Mouse (Mus musculus): ENCODE measurements around the gene Gast. TPM values are rescaled to one million over a fixed set of nuclear protein-coding genes. Genes with fewer than 3 reads are reported as not detected.
"Not testable (repeated sequence)": the region's sequence is repeated elsewhere in the genome, so short reads cannot be mapped to it uniquely, and the experiment has no call there.

Gast gene
- polyA plus RNA-seq, 1 experiment from 2014 or later: not detected

GRCm38 (mm10) chr11:100320701-100321410 lies 13.4 kb upstream of the Gast start:
- not testable (repeated sequence) for ATAC-seq (ENCODE audit: insufficient number of reproducible peaks, insufficient read depth, low FRiP score, low TSS enrichment, low read depth); H3K9me3 ChIP-seq; H3K4me1 ChIP-seq (replicated peaks); H3K27me3 ChIP-seq
- peaks cover 21% of the 10 kb centered on the region for H3K36me3 ChIP-seq
- peak overlapping the region; percentile 81 for H3K4me2 ChIP-seq
- peak overlapping the region; percentile 97; the same call in 1 of the 2 replicates for H3K27ac ChIP-seq
- 21% methylated on average over 11 of the region's 11 CpGs for WGBS
- H3K9ac ChIP-seq (replicated peaks): peak overlapping the region; percentile 96
- H3K4me3 ChIP-seq (replicated peaks): peak overlapping the region; percentile 83

- H3K4me3 ChIP-seq (replicated peaks); H3K4me1 ChIP-seq (replicated peaks); H3K9me3 ChIP-seq; H3K27ac ChIP-seq; H3K4me2 ChIP-seq; H3K9ac ChIP-seq (replicated peaks); H3K27me3 ChIP-seq; ATAC-seq (ENCODE audit: insufficient number of reproducible peaks, insufficient read depth, low FRiP score, low TSS enrichment, low read depth): not testable (repeated sequence)
- peaks cover 21% of the 10 kb centered on the region for H3K36me3 ChIP-seq
- WGBS: 83% methylated on average over 7 of the region's 7 CpGs
These were observed 12.5 kb upstream of the Gast start for GRCm38 (mm10) chr11:100321479-100322305.

- H3K4me3 ChIP-seq (replicated peaks): no peak overlapping the region
- peaks cover 21% of the 10 kb centered on the region for H3K36me3 ChIP-seq
- ATAC-seq (ENCODE audit: insufficient number of reproducible peaks, insufficient read depth, low FRiP score, low TSS enrichment, low read depth): no peak
- H3K27ac ChIP-seq: no peak overlapping the region
- H3K4me2 ChIP-seq: no peak overlapping the region
- no peak overlapping the region for H3K9ac ChIP-seq (replicated peaks)
- no peaks in the 10 kb centered on the region for H3K27me3 ChIP-seq
- WGBS: 68% methylated on average over 3 of the region's 3 CpGs
- H3K4me1 ChIP-seq (replicated peaks): 0 out of 2 replicates have a peak, but pooled peaks cover 6% of the 10 kb centered on the region
- H3K9me3 ChIP-seq: no peaks in the 10 kb centered on the region
These were observed 11.5 kb upstream of the Gast start for GRCm38 (mm10) chr11:100322591-100323258.

GRCm38 (mm10) chr11:100323578-100323977 lies 10.6 kb upstream of the Gast start:
- ATAC-seq (ENCODE audit: insufficient number of reproducible peaks, insufficient read depth, low FRiP score, low TSS enrichment, low read depth): no peak
- Histone ChIP-seq H3K36me3 (peaks cover 21% of the 10 kb centered on the region), H3K9ac (replicated peaks) (no peak overlapping the region), H3K27ac (no peak overlapping the region), H3K4me1 (replicated peaks) (0 out of 2 replicates have a peak, but pooled peaks cover 6% of the 10 kb centered on the region), H3K4me2 (no peak overlapping the region), H3K27me3 (no peaks in the 10 kb centered on the region), H3K4me3 (replicated peaks) (no peak overlapping the region), H3K9me3 (no peaks in the 10 kb centered on the region)
- 14% methylated on average over 3 of the region's 3 CpGs for WGBS

- ATAC-seq (ENCODE audit: insufficient number of reproducible peaks, insufficient read depth, low FRiP score, low TSS enrichment, low read depth): no peak
- WGBS: 85% methylated on average over 11 of the region's 11 CpGs
- no peaks in the 10 kb centered on the region for H3K9me3 ChIP-seq
- no peak overlapping the region for H3K9ac ChIP-seq (replicated peaks)
- 0 out of 2 replicates have a peak, but pooled peaks cover 6% of the 10 kb centered on the region for H3K4me1 ChIP-seq (replicated peaks)
- no peak overlapping the region for H3K4me2 ChIP-seq
- peaks cover 21% of the 10 kb centered on the region for H3K36me3 ChIP-seq
- no peak overlapping the region for H3K4me3 ChIP-seq (replicated peaks)
- H3K27me3 ChIP-seq: 0 out of 2 replicates have a peak, but pooled peaks cover 4% of the 10 kb centered on the region
- no peak overlapping the region for H3K27ac ChIP-seq
These were observed 9.1 kb upstream of the Gast start for GRCm38 (mm10) chr11:100325062-100325629.

- Histone ChIP-seq H3K27me3 (0 out of 2 replicates have a peak, but pooled peaks cover 7% of the 10 kb centered on the region), H3K4me1 (replicated peaks) (no peaks in the 10 kb centered on the region), H3K9me3 (no peaks in the 10 kb centered on the region), H3K4me3 (replicated peaks) (no peak overlapping the region), H3K9ac (replicated peaks) (no peak overlapping the region), H3K4me2 (no peak overlapping the region), H3K27ac (no peak overlapping the region), H3K36me3 (peaks cover 5% of the 10 kb centered on the region)
- no peak for ATAC-seq (ENCODE audit: insufficient number of reproducible peaks, insufficient read depth, low FRiP score, low TSS enrichment, low read depth)
- WGBS: 86% methylated on average over 11 of the region's 11 CpGs
These were observed 6.9 kb upstream of the Gast start for GRCm38 (mm10) chr11:100327316-100327715.

- H3K9ac ChIP-seq (replicated peaks): no peak overlapping the region
- H3K4me2 ChIP-seq: no peak overlapping the region
- H3K27me3 ChIP-seq: 0 out of 2 replicates have a peak, but pooled peaks cover 7% of the 10 kb centered on the region
- H3K9me3 ChIP-seq: no peaks in the 10 kb centered on the region
- H3K36me3 ChIP-seq: peaks cover under 1% of the 10 kb centered on the region; the same call in 1 of the 2 replicates
- H3K4me3 ChIP-seq (replicated peaks): no peak overlapping the region
- 84% methylated on average over 6 of the region's 6 CpGs for WGBS
- H3K27ac ChIP-seq: no peak overlapping the region
- peaks cover 2% of the 10 kb centered on the region for H3K4me1 ChIP-seq (replicated peaks)
- no peak for ATAC-seq (ENCODE audit: insufficient number of reproducible peaks, insufficient read depth, low FRiP score, low TSS enrichment, low read depth)
These were observed 6.4 kb upstream of the Gast start for GRCm38 (mm10) chr11:100327761-100328160.

- no peak overlapping the region for H3K4me2 ChIP-seq
- no peak overlapping the region for H3K9ac ChIP-seq (replicated peaks)
- H3K4me1 ChIP-seq (replicated peaks): peaks cover 4% of the 10 kb centered on the region
- no peaks in the 10 kb centered on the region for H3K36me3 ChIP-seq
- 0 out of 2 replicates have a peak, but pooled peaks cover 7% of the 10 kb centered on the region for H3K27me3 ChIP-seq
- no peaks in the 10 kb centered on the region for H3K9me3 ChIP-seq
- no peak overlapping the region for H3K4me3 ChIP-seq (replicated peaks)
- no peak overlapping the region for H3K27ac ChIP-seq
- no peak for ATAC-seq (ENCODE audit: insufficient number of reproducible peaks, insufficient read depth, low FRiP score, low TSS enrichment, low read depth)
- WGBS: 61% methylated on average over 16 of the region's 16 CpGs
These were observed 4.0 kb upstream of the Gast start for GRCm38 (mm10) chr11:100330235-100330634.

GRCm38 (mm10) chr11:100330816-100331375 lies 3.3 kb upstream of the Gast start:
- H3K4me1 ChIP-seq (replicated peaks); ATAC-seq (ENCODE audit: insufficient number of reproducible peaks, insufficient read depth, low FRiP score, low TSS enrichment, low read depth); H3K4me3 ChIP-seq (replicated peaks); H3K27me3 ChIP-seq; H3K27ac ChIP-seq; H3K9me3 ChIP-seq; H3K36me3 ChIP-seq; H3K4me2 ChIP-seq; H3K9ac ChIP-seq (replicated peaks): not testable (repeated sequence)
- 61% methylated on average over 8 of the region's 8 CpGs for WGBS

GRCm38 (mm10) chr11:100332766-100333515 lies 1.3 kb upstream of the Gast start:
- H3K9ac ChIP-seq (replicated peaks): no peak overlapping the region
- H3K4me2 ChIP-seq: no peak overlapping the region
- ATAC-seq (ENCODE audit: insufficient number of reproducible peaks, insufficient read depth, low FRiP score, low TSS enrichment, low read depth): no peak
- no peak overlapping the region for H3K4me3 ChIP-seq (replicated peaks)
- H3K27me3 ChIP-seq: 0 out of 2 replicates have a peak, but pooled peaks cover 7% of the 10 kb centered on the region
- peaks cover 4% of the 10 kb centered on the region for H3K4me1 ChIP-seq (replicated peaks)
- no peaks in the 10 kb centered on the region for H3K9me3 ChIP-seq
- WGBS: 59% methylated on average over 9 of the region's 9 CpGs
- no peak overlapping the region for H3K27ac ChIP-seq
- no peaks in the 10 kb centered on the region for H3K36me3 ChIP-seq
